Mouse (Mus musculus) forebrain, postnatal 0 days (tissue): ENCODE data around the gene Fuom. TPM values are rescaled to one million over a fixed set of nuclear protein-coding genes. Genes with fewer than 3 reads are reported as not detected.
A peak's percentile ranks its signal among the peaks of the same experiment; 100 is the strongest.

Source experiments
- ATAC-seq: fragments of 200-750 bp; cut with Nextera tagmentation; 2 replicates; pipeline ENCODE4 v1.8.0; 2017; ENCODE audit warnings: mild to moderate bottlenecking, moderate library complexity
- DNase-seq: peaks from one replicate; pipeline ENCODE4 v3.0.0-alpha.2; 2015
- H3K27ac ChIP-seq: fragments of 300-500 bp; sonication (generic); 2 replicates; pipeline ENCODE4 v1.5.1; 2014; ENCODE audit warnings: low read depth, mild to moderate bottlenecking, antibody characterized with exemption, low read length, moderate library complexity, mixed read lengths
- H3K27me3 ChIP-seq: fragments of 300-500 bp; sonication (generic); 2 replicates; pipeline ENCODE4 v1.6.1; 2014; ENCODE audit warnings: mild to moderate bottlenecking, low read length, mixed read lengths; ENCODE audit not compliant: insufficient read depth
- H3K36me3 ChIP-seq: fragments of 300-500 bp; sonication (generic); 2 replicates; pipeline ENCODE4 v1.6.1; 2014; ENCODE audit warnings: mild to moderate bottlenecking, moderate library complexity; ENCODE audit not compliant: insufficient read depth
- H3K4me1 ChIP-seq: fragments of 300-500 bp; sonication (generic); 2 replicates; pipeline ENCODE4 v1.6.1; 2014; ENCODE audit warnings: antibody characterized with exemption; ENCODE audit not compliant: insufficient read depth
- H3K4me2 ChIP-seq: fragments of 300-500 bp; sonication (generic); 2 replicates; pipeline ENCODE4 v1.6.1; 2014; ENCODE audit warnings: low read depth, mild to moderate bottlenecking, moderate library complexity
- H3K4me3 ChIP-seq: fragments of 300-500 bp; sonication (generic); 2 replicates; pipeline ENCODE4 v1.5.1; 2014; ENCODE audit warnings: low read depth, low read length, mixed read lengths
- H3K9ac ChIP-seq: fragments of 300-500 bp; sonication (generic); 2 replicates; pipeline ENCODE4 v1.6.1; 2014; ENCODE audit warnings: mild to moderate bottlenecking
- H3K9me3 ChIP-seq: fragments of 300-500 bp; sonication (generic); 2 replicates; pipeline ENCODE4 v1.6.1; 2016; ENCODE audit warnings: low read length
- CTCF ChIP-seq: sonication (generic); IDR thresholded peaks from 2 replicates; pipeline ENCODE4 v1.5.1; 2016; ENCODE audit warnings: antibody characterized with exemption, control low read depth, low read depth
- WGBS: fragments of 180-500 bp; shearing (Covaris S2); extraction: QIAGEN DNeasy Blood & Tissue Kit; methylation state at CpG from one replicate; pipeline ENCODE4 v1.1.7; 2014; 5-methylcytosine and 5-hydroxymethylcytosine counted together
- polyA plus RNA-seq: library from polyadenylated mRNA; unstranded; fragments of >200 nt; fragmentation: Nextera tagmentation; extraction: Ambion mirVana; gene quantifications from 2 replicates; pipeline ENCODE4 v1.2.1, GENCODE M21; 2015
- total RNA-seq: library from RNA; depleted of rRNA; stranded (reverse); fragments of >200 nt; gene quantifications from 2 replicates; pipeline ENCODE4 v1.2.3, GENCODE M21; 2014

Gene Fuom
- total and polyA plus RNA-seq, 2 experiments from 2014 or later: 23.0 to 28.4 TPM

DNA sequence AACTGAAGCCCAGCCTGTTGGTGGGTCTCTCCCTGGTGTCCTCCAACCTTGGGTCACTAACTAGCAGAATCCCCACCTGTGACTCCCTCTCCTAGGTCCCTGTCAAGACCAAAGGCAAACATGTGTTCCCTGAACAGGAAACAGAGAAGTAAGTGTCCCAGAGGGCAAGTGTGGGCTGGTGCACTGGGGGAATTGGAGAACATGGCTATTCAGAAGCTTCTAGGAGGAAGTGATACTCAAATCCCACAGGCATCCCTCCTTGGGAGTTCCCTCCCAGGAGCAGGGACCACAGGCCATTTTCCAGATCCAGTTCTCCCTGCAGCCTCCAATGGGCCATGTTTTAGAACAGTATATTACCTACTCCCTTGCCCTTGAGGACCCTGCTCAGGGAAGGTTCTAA, 6.2 kb downstream of the Fuom start:
- Histone ChIP-seq H3K27me3 (no peaks in the 10 kb centered on the region), H3K36me3 (no peaks in the 10 kb centered on the region), H3K4me3 (no peak overlapping the region), H3K9ac (no peak overlapping the region), H3K4me2 (no peak overlapping the region), H3K4me1 (no peaks in the 10 kb centered on the region), H3K27ac (no peak overlapping the region), H3K9me3 (no peaks in the 10 kb centered on the region)
- DNase-seq (no peak), ATAC-seq (no peak)
- TF ChIP-seq CTCF: no peak

- H3K4me1 ChIP-seq: no peaks in the 10 kb centered on the region
- H3K27me3 ChIP-seq: no peaks in the 10 kb centered on the region
- no peaks in the 10 kb centered on the region for H3K36me3 ChIP-seq
- H3K4me3 ChIP-seq: no peak overlapping the region
- DNase-seq: no peak
- no peak overlapping the region for H3K4me2 ChIP-seq
- no peaks in the 10 kb centered on the region for H3K9me3 ChIP-seq
- no peak overlapping the region for H3K27ac ChIP-seq
- 20% methylated on average over 1 of the region's 1 CpGs for WGBS
- no peak for ATAC-seq
- no peak for TF ChIP-seq CTCF
- no peak overlapping the region for H3K9ac ChIP-seq
Measured at GRCm38 (mm10) chr7:140095556-140095955, 6.7 kb downstream of the Fuom start.

- WGBS: 71% methylated on average over 5 of the region's 5 CpGs
- Histone ChIP-seq H3K4me1 (no peaks in the 10 kb centered on the region), H3K27ac (no peak overlapping the region), H3K4me3 (no peak overlapping the region), H3K9me3 (no peaks in the 10 kb centered on the region), H3K9ac (no peak overlapping the region), H3K36me3 (no peaks in the 10 kb centered on the region), H3K4me2 (no peak overlapping the region), H3K27me3 (no peaks in the 10 kb centered on the region)
- no peak for TF ChIP-seq CTCF
- DNase-seq (no peak), ATAC-seq (no peak)
Measured at GRCm38 (mm10) chr7:140094954-140095353, 7.3 kb downstream of the Fuom start.

DNA sequence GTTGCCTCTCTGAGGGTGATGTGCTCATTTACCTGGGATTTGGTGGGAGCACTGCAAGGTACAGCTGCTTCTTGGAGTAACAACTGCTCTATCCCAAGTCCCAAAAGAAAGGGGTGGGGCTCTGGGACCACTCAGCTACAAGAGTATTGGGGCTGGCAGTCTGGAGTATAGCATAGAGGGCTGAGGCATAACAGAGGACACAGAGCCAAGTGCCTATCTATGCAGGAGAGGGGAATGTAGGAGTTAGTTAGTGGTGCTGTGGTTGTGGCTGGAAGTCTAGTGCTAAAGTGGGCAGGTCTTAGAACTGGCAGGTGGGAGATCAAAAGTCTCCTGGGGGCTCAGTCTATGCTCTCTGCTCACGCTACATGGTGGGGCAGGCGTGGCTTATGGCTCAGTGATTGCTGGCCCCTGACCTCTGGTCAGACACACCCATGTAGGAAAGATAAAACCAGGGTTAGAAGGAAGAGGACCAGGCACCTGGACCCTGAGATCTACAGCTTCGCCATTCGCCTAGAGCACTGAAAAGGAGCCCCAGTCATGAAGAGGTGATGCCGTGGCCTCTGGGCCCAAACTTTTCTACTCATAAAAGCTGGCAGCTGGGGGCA, 9.2 kb downstream of the Fuom start, which contains the start of gene Prap1:
TSS of gene Prap1 (plus strand) at position 472 of the 605 bp plus-strand sequence.
- no peaks in the 10 kb centered on the region for H3K4me1 ChIP-seq
- no peaks in the 10 kb centered on the region for H3K36me3 ChIP-seq
- TF ChIP-seq CTCF: no peak
- no peak within 1 kb of the TSS for H3K27ac ChIP-seq
- no peak within 1 kb of the TSS for H3K9ac ChIP-seq
- no peaks in the 10 kb centered on the region for H3K27me3 ChIP-seq
- H3K4me3 ChIP-seq: no peak within 1 kb of the TSS
- no peak for DNase-seq
- 70% methylated on average over 5 of the region's 5 CpGs for WGBS
- no peak within 1 kb of the TSS for H3K4me2 ChIP-seq
- H3K9me3 ChIP-seq: no peaks in the 10 kb centered on the region
- ATAC-seq: no peak

DNA sequence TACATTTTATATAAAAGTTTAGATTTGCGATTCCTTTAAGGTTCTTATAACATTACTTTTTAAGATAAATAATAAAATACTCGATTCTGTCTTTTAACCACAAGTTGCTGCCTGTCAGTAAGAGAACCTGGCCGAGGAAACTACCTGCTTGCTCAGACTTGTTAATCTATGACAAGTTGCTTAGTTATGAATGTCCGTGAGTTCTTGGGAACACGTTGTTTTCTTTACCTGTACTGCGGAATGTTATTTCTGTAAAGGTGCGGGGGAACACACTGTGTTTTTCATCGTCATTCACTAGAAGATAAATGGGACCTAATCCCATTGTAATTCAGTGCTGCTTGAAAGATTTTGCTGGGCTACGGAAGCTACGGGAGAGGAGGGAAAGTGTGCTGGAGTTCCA, 11.6 kb downstream of the Fuom start:
- Histone ChIP-seq H3K4me3 (no peak overlapping the region), H3K4me2 (no peak overlapping the region), H3K9ac (no peak overlapping the region), H3K9me3 (no peaks in the 10 kb centered on the region), H3K4me1 (no peaks in the 10 kb centered on the region), H3K27ac (no peak overlapping the region), H3K27me3 (no peaks in the 10 kb centered on the region), H3K36me3 (no peaks in the 10 kb centered on the region)
- 66% methylated on average over 10 of the region's 10 CpGs for WGBS
- DNase-seq (no peak), ATAC-seq (no peak)
- TF ChIP-seq CTCF: no peak

GRCm38 (mm10) chr7:140082242-140082678, 20.0 kb downstream of the Fuom start, which contains the start of gene Caly:
Caly (minus strand) TSS chr7:140082548.
- Histone ChIP-seq H3K9ac (peak within 1 kb of the TSS; percentile 78), H3K27me3 (no peaks in the 10 kb centered on the region), H3K4me2 (peak within 1 kb of the TSS; percentile 76), H3K9me3 (no peaks in the 10 kb centered on the region), H3K36me3 (no peaks in the 10 kb centered on the region), H3K4me3 (peak within 1 kb of the TSS; percentile 52), H3K4me1 (peaks cover 9% of the 10 kb centered on the region; the same call in 1 of the 2 replicates), H3K27ac (peak within 1 kb of the TSS; percentile 82)
- peak; percentile 96 for TF ChIP-seq CTCF
- 2% methylated on average over 18 of the region's 18 CpGs for WGBS
- DNase-seq: peak; percentile 95
- ATAC-seq: peak; percentile 93

- TF ChIP-seq CTCF: no peak
- peak; percentile 21 for ATAC-seq
- Histone ChIP-seq H3K4me2 (peak overlapping the region; percentile 76), H3K4me3 (peak overlapping the region; percentile 52), H3K27ac (peak overlapping the region; percentile 82), H3K9ac (peak overlapping the region; percentile 78), H3K4me1 (peaks cover 9% of the 10 kb centered on the region; the same call in 1 of the 2 replicates), H3K9me3 (no peaks in the 10 kb centered on the region), H3K27me3 (no peaks in the 10 kb centered on the region), H3K36me3 (no peaks in the 10 kb centered on the region)
- WGBS: 9% methylated on average over 20 of the region's 20 CpGs
- peak; percentile 48 for DNase-seq
Measured at GRCm38 (mm10) chr7:140081408-140082241, 20.6 kb downstream of the Fuom start.
